Mouse (Mus musculus) kidney, postnatal 0 days (tissue): Measurements from ENCODE around the gene Dusp8. TPM values are rescaled to one million over a fixed set of nuclear protein-coding genes. Genes with fewer than 3 reads are reported as not detected.
A peak's percentile ranks its signal among the peaks of the same experiment; 100 is the strongest.

Experiments used
- ATAC-seq: fragments of 200-750 bp; cut with Nextera tagmentation; replicated peaks from 2 replicates; pipeline ENCODE4 v1.8.0; 2017; ENCODE audit warnings: low read depth, moderate number of reproducible peaks, moderate TSS enrichment, moderate library complexity; ENCODE audit not compliant: low FRiP score
- DNase-seq: peaks from one replicate; pipeline ENCODE4 v3.0.0-alpha.2; 2016; ENCODE audit warnings: low spot score
- H3K27ac ChIP-seq: fragments of 300-500 bp; sonication (generic); 2 replicates; pipeline ENCODE4 v1.5.1; 2014; ENCODE audit warnings: mild to moderate bottlenecking
- H3K27me3 ChIP-seq: fragments of 300-500 bp; sonication (generic); 2 replicates; pipeline ENCODE4 v1.6.1; 2014; ENCODE audit warnings: low read length, mixed read lengths; ENCODE audit not compliant: insufficient read depth
- H3K36me3 ChIP-seq: fragments of 300-500 bp; sonication (generic); 2 replicates; pipeline ENCODE4 v1.6.1; 2014; ENCODE audit warnings: low read length, mixed read lengths; ENCODE audit not compliant: insufficient read depth
- H3K4me1 ChIP-seq: fragments of 300-500 bp; sonication (generic); replicated peaks from 2 replicates; pipeline ENCODE4 v1.6.1; 2014; ENCODE audit warnings: antibody characterized with exemption, low read length, mixed read lengths; ENCODE audit not compliant: insufficient read depth
- H3K4me2 ChIP-seq: fragments of 300-500 bp; sonication (generic); 2 replicates; pipeline ENCODE4 v1.6.1; 2014; ENCODE audit warnings: mild to moderate bottlenecking, low read length, moderate library complexity, mixed read lengths
- H3K4me3 ChIP-seq: fragments of 300-500 bp; sonication (generic); replicated peaks from 2 replicates; pipeline ENCODE4 v1.5.1; 2014; ENCODE audit warnings: low read depth, low read length
- H3K9ac ChIP-seq: fragments of 300-500 bp; sonication (generic); 2 replicates; pipeline ENCODE4 v1.6.1; 2014; ENCODE audit warnings: low read depth, low read length
- H3K9me3 ChIP-seq: fragments of 300-500 bp; sonication (generic); replicated peaks from 2 replicates; pipeline ENCODE4 v1.6.1; 2016; ENCODE audit warnings: low read length, inconsistent platforms, mixed read lengths
- CTCF ChIP-seq: IDR thresholded peaks from 2 replicates; pipeline ENCODE4 v1.5.1; 2016; ENCODE audit warnings: antibody characterized with exemption, low read depth, mild to moderate bottlenecking, moderate library complexity
- WGBS: fragments of 180-500 bp; shearing (Covaris S2); extraction: QIAGEN DNeasy Blood & Tissue Kit; methylation state at CpG from one replicate; pipeline ENCODE4 v1.1.7; 2014; 5-methylcytosine and 5-hydroxymethylcytosine counted together
- polyA plus RNA-seq: library from polyadenylated mRNA; unstranded; fragments of >200 nt; fragmentation: Nextera tagmentation; extraction: Ambion mirVana; gene quantifications from 2 replicates; pipeline ENCODE4 v1.2.1, GENCODE M21; 2015

Dusp8 gene
- polyA plus RNA-seq, 1 experiment from 2014 or later = 2.5 TPM

- H3K4me2 ChIP-seq = no peak overlapping the region
- H3K4me1 ChIP-seq = no peaks in the 10 kb centered on the region
- no peak overlapping the region for H3K9ac ChIP-seq
- H3K9me3 ChIP-seq = no peaks in the 10 kb centered on the region
- no peak for TF ChIP-seq CTCF
- H3K4me3 ChIP-seq = no peak overlapping the region
- ATAC-seq (no peak), DNase-seq (no peak)
- H3K36me3 ChIP-seq = no peaks in the 10 kb centered on the region
- 75% methylated on average over 1 of the region's 1 CpGs for WGBS
- 0 out of 2 replicates have a peak, but pooled peaks cover 9% of the 10 kb centered on the region for H3K27me3 ChIP-seq
- H3K27ac ChIP-seq = no peak overlapping the region
Observed at GRCm38 (mm10) chr7:142087069-142087652, 8.5 kb downstream of the Dusp8 start.

GRCm38 (mm10) chr7:142086159-142086905 is 9.3 kb downstream of the Dusp8 start:
- H3K4me3 ChIP-seq = no peak overlapping the region
- H3K9me3 ChIP-seq = no peaks in the 10 kb centered on the region
- ATAC-seq (no peak), DNase-seq (no peak)
- WGBS = 79% methylated on average over 4 of the region's 4 CpGs
- no peak overlapping the region for H3K9ac ChIP-seq
- H3K4me2 ChIP-seq = no peak overlapping the region
- H3K36me3 ChIP-seq = no peaks in the 10 kb centered on the region
- no peak overlapping the region for H3K27ac ChIP-seq
- H3K27me3 ChIP-seq = 0 out of 2 replicates have a peak, but pooled peaks cover 9% of the 10 kb centered on the region
- TF ChIP-seq CTCF = no peak
- H3K4me1 ChIP-seq = no peaks in the 10 kb centered on the region

GRCm38 (mm10) chr7:142084820-142085219 is 10.8 kb downstream of the Dusp8 start:
- ATAC-seq (no peak), DNase-seq (no peak)
- Histone ChIP-seq H3K27ac (no peak overlapping the region), H3K27me3 (0 out of 2 replicates have a peak, but pooled peaks cover 12% of the 10 kb centered on the region), H3K4me3 (no peak overlapping the region), H3K9me3 (no peaks in the 10 kb centered on the region), H3K4me2 (no peak overlapping the region), H3K4me1 (no peaks in the 10 kb centered on the region), H3K9ac (no peak overlapping the region), H3K36me3 (no peaks in the 10 kb centered on the region)
- WGBS = 55% methylated on average over 3 of the region's 3 CpGs
- TF ChIP-seq CTCF = no peak

- DNase-seq = peak; percentile 41
- H3K36me3 ChIP-seq = no peaks in the 10 kb centered on the region
- WGBS = 35% methylated on average over 5 of the region's 5 CpGs
- no peak overlapping the region for H3K4me2 ChIP-seq
- H3K9ac ChIP-seq = no peak overlapping the region
- no peak; the same call in 1 of the 2 replicates for ATAC-seq
- no peaks in the 10 kb centered on the region for H3K9me3 ChIP-seq
- peak; percentile 30; the same call in 1 of the 2 replicates for TF ChIP-seq CTCF
- no peak overlapping the region for H3K27ac ChIP-seq
- no peaks in the 10 kb centered on the region for H3K4me1 ChIP-seq
- H3K27me3 ChIP-seq = 0 out of 2 replicates have a peak, but pooled peaks cover 12% of the 10 kb centered on the region
- H3K4me3 ChIP-seq = no peak overlapping the region
Observed at GRCm38 (mm10) chr7:142084395-142084794, 11.2 kb downstream of the Dusp8 start.

DNA sequence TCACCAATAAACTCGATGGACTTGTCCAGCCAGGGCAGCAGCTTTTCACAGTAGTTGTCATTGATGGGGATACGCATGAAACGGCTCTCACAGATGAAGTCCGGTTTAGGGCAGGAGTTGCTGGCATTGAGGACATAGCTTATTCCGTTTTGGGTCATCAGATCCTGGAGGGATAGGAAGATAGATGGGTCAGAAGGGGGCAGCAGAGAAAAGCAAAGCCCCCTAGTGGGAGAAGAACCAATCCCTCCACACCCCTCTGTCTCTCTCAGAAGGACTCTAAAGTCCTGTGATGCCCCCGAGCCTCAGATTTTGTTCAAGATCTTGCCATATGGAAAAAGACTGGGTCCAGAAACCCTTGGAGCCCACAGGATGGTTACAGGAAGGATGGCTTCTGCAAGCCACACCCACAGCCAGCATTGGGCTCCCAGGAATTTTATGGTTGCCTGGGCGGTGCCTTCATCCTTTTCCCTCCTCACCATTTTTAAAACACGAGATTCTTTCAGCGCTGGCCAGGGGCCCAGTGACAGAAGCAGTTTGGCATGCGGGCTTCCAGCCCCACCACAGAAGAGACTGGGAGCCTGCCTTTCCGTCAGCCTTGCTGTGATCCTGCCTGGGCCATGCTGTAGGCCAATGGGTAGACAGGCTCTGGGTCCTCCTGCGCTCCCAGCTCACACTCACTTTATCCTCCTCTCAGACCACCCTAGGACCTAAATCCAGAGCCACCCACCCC is 11.9 kb downstream of the Dusp8 start:
- no peak for ATAC-seq
- H3K9ac ChIP-seq = no peak overlapping the region
- no peak overlapping the region for H3K27ac ChIP-seq
- peak; percentile 38 for TF ChIP-seq CTCF
- DNase-seq = no peak
- H3K9me3 ChIP-seq = no peaks in the 10 kb centered on the region
- H3K4me2 ChIP-seq = no peak overlapping the region
- no peak overlapping the region for H3K4me3 ChIP-seq
- H3K4me1 ChIP-seq = no peaks in the 10 kb centered on the region
- H3K27me3 ChIP-seq = 0 out of 2 replicates have a peak, but pooled peaks cover 12% of the 10 kb centered on the region
- H3K36me3 ChIP-seq = no peaks in the 10 kb centered on the region
- 30% methylated on average over 12 of the region's 12 CpGs for WGBS

GRCm38 (mm10) chr7:142082607-142083006 is 13.0 kb downstream of the Dusp8 start:
- ATAC-seq (no peak), DNase-seq (no peak)
- Histone ChIP-seq H3K4me3 (peak overlapping the region; percentile 13; the same call in 1 of the 2 replicates), H3K4me1 (no peaks in the 10 kb centered on the region), H3K27me3 (0 out of 2 replicates have a peak, but pooled peaks cover 12% of the 10 kb centered on the region), H3K9ac (peak overlapping the region; percentile 28; the same call in 1 of the 2 replicates), H3K9me3 (no peaks in the 10 kb centered on the region), H3K27ac (no peak overlapping the region), H3K36me3 (no peaks in the 10 kb centered on the region), H3K4me2 (peak overlapping the region; percentile 53)
- WGBS = 43% methylated on average over 16 of the region's 16 CpGs
- no peak for TF ChIP-seq CTCF
